Mouse (Mus musculus): ENCODE measurements around the gene Spata21.
"Not testable (repeated sequence)": the region's sequence is repeated elsewhere in the genome, so short reads cannot be mapped to it uniquely, and the experiment has no call there.

Gene Spata21

DNA sequence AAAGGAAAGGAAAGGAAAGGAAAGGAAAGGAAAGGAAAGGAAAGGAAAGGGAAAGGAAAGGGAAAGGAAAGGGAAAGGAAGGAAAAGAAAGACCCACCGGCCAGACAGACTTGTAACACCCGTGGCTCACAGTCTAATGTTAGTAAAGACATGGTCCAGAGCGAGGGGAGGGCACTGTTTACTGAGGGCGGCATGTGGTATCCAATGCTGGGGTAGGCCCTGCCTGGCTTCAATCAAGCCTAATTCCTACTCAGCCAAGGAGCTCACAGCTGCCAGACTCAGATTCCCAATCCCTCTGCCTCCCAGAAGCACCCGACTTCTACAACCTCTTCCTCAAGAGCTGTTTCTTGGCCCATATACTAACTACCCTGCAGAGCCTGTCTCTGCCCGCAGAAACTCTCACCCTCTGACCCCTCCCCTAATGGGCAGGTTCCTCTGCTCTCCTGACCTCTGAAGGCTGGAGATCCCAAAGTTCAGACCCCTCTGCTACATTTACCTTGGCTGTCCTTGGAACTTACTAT lies 41.1 kb downstream of the Spata21 start:
- no peak for DNase-seq (ENCODE audit: low read depth, low spot score)

DNA sequence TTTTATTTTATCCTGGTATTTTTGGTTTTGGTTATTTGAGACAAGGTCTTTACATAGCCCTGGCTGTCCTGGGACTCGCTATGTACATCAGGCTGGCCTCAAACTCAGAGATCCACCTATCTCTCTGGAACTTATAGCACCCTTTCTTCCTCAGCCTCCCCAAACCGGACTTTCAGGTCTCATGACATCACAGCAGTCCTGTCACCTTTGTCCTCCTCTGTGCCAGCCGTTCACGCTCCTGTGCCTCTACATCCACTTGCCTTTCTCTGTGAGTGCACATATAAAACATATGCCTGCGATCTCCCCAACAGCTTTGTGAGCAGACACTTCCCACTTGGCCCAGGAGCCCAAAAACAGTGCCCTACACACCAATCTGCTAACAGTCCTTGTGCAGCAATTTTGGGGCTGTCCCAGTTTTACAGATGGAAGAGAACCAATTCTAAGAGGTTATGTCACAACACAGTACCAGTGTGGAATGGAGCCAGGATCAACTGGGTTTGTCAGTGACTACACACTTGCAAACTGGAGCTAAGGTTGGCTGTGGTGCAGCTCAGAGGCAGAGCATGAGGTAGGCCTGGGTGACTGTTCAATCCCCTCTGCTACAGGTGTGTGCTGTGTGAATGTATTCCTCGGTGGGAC lies 42.7 kb downstream of the Spata21 start:
- DNase-seq (ENCODE audit: low read depth, low spot score), result no peak

DNA sequence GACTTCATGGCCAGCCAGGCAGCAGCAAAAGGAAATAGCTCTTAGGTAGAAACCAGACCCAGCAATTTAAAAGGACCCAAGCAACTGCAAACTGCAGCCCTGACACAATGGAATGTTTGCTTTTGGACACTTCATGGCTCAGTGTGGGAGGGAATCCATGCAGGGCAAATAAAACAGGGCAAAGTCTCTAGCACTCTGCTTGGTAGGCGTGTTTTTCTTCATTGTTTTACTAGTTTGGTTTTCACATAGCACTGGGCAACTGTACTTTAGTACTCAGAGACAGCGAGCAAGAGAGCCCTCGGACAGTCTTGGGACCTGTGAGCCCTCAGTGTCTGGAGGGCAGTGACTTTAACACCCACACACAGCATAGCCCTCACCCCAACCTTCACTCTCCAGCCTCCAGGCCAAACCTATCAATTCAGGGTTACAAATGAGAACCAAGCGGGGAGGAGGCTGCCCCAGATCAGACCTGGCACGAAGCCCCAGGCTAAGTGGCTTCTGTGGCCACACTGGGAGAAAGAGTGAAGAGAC lies 43.5 kb downstream of the Spata21 start:
- DNase-seq (ENCODE audit: low read depth, low spot score), result no peak

DNA sequence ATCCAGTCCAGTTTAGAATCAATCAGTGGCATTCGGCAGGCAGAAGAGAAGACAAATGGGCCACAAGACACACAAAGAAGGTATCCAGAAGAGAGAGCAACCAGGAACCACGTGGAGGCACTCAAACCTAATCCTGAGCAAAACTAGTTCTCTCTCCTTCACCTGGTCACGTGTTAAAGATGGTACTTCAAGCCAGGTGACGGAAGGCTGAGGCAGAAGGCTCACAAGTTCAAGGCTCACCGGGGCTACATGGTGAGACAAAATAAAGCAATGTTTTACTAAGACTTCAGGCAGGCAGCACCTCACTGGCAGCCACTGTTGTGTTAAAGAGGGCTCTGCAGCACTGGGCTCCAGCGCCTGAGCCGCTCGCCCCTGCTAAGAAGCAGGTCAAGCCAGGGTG lies 44.1 kb downstream of the Spata21 start:
- DNase-seq (ENCODE audit: low read depth, low spot score), result no peak

DNA sequence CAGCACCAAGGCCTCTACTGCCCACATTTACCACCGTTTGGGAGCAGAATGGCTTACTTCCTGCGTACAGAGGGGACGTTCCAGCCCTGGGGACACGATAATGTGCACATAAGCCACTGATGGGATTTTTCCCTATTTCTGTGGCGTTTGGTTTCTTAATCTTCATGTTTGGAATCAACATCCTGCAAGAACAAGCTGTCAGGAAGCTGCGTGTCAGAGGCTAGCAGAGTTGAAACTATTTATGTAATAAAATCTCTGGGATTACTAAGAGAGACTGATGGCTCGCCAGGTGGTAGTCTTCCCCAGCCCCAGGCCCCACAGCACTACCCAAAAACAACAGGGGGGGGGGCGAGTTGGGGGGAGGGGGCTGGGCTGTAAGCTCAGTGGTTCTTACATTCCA lies 45.1 kb downstream of the Spata21 start:
- DNase-seq (ENCODE audit: low read depth, low spot score), result no peak

DNA sequence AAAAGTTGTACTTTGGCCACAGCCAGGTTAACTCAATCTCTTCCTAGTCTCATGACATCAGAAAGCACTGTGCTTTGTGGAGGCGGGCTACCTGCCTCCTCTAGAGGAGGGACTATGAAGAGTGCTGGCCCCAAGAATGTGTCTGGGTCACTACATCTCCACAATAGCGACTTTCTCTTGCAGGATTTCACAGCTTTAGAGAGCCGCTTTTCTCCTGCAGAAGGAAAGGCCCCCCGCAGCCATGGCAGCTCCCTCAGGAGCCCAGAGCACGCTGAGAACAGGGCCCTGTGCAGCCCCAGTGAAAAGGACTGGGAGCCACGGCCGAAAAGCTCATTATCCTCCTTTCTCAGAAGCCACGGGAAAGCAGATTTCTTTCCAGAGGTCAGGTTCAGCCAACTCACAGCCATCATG lies 45.9 kb downstream of the Spata21 start:
- no peak for DNase-seq (ENCODE audit: low read depth, low spot score)

DNA sequence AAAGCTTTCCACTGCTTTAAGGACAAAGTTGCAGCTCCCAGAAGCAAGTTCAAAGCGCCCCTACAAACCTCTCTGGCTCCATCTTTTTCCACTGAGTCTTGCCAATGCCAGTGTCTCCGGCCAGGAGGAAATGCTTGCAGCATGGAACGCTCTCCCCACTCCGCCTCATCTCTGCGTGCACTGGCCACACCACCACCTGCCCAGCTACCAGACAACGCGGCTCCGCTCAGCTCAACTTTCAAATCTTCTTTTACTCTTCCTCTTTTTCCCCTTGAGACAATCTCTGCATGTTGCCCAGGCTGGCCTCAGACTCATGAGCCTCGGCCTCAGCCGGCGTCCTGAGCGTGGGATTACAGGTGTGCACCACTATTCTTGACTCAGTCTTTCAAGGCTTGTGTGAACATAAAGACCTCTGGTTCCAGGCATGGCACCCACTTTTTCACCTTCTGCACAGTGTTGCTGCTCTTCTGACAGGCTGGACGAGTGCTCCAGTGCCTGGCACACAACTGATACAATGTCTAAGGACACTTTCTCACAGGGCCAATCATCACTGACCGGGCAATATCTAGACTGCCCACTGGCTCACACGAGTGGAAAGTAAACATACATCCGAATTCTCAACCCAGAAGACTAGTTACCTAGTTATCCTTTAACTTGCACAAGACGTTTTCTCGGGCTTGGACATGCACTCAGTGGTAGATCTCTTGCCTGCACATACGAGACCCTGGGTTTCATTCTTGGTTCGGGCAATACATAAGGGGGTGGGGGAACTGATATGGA lies 46.8 kb downstream of the Spata21 start:
- DNase-seq (ENCODE audit: low read depth, low spot score), result no peak

DNA sequence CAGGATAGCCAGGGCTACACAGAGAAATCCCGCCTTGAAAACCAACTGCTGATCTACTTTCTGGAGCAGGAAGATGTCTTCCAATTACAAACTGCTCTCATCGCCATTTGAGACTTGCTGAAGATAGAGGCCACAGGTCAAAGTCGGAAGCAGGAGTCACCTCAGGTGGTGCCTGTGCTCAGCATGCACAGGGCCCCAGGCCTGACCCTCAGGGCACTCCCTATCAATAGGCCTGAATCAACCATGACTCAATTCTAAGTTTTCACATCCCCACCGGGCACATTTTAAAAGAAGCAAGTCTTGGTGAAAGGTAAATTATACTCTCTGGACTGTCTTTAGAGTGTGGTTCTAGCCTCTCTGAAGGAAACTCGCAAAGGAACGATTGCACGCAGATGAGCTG lies 48.0 kb downstream of the Spata21 start:
- no peak for DNase-seq (ENCODE audit: low read depth, low spot score)

DNA sequence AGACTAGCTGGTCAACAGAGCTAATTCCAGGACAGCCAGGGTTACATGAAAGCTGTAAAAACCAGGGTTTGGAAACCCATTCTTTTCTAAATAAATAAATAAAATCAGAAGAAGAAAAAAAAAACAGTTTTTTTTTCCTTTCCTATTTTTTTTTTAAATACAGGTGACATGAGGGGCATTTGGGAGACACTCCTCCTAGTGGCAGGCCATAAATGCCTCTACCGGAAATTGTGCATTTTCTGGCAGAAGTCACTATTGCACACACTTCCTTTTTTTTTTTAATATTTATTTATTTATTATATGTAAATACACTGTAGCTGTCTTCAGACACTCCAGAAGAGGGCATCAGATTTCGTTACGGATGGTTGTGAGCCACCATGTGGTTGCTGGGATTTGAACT lies 49.6 kb downstream of the Spata21 start:
- DNase-seq (ENCODE audit: low read depth, low spot score), result not testable (repeated sequence)

DNA sequence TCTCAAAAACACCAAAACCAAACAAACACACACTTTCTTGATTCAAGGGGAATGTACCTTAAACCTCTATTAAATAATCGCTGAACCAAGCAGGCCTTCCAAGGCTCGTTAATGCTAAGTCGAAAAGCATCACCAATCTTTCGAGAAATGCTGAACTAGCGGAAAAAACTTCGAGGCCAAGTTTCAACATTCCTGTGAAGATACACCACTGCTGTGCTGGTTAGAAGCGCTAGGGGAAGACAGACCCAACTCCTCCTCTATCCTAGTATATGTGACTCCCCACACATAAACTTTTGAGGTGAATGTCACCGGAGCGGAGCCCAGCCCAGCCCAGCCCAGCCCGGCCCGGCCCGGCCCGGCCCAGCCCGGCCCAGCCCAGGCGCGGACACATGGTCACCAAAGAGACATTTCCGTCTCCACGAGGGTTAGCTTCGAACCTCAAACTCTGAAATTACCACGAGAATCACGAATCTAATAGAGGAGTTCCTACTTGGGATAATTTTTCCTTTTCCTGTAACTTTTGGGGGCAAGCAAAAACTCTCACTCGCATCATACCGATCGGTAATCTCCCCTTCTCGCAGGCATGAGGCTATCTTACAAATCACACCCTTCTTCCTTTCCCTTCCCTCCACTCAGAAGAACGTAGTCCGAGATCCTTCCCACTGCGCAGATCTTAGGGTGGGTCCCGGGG lies 50.4 kb downstream of the Spata21 start:
- no peak for DNase-seq (ENCODE audit: low read depth, low spot score)

DNA sequence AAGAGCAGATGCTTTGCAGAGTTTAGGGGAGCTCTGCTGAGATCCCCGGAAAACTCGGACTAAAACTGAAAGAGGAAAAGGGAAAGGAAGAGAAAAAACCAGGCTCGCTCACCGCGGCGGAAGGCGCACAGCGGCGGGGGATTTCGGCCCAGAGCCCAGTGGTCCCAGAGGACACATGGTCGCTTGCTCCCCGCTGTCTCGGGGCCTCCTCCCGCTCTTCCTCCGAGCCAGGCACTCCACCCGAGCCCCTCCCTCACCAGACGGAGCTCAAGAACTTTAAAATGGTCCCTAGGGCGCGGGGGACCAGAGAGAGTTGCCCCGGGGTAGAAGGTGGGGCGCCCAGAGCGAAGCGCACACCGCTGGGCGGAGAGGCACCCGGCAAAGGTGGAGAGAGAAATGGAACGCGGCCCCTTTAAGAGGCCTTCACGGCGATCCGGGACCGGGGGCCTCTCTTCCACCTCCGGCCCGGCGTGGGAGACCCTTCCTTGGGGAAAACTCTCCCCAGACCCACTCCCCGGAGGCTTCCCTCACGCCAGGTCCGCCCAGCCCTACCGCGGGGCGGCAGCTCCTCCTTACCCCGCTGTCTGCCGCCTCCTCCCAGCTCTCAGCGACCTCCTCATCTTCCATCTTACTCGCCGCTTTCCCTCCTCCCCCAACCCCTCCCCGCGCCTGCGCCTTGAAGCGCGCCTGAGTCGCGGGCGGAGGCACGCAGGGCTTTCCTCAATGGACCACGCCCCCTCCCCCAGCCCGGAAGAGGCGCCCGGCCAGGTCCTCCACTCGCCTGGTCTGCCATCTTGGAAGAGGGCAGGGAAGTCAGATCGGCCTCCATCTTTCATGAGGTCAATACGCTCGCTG lies 51.2 kb downstream of the Spata21 start, which contains the start of gene Szrd1:
TSS of gene Szrd1 (minus strand) at position 660 of the 855 bp plus-strand sequence.
- DNase-seq (ENCODE audit: low read depth, low spot score), result peak; percentile 97

DNA sequence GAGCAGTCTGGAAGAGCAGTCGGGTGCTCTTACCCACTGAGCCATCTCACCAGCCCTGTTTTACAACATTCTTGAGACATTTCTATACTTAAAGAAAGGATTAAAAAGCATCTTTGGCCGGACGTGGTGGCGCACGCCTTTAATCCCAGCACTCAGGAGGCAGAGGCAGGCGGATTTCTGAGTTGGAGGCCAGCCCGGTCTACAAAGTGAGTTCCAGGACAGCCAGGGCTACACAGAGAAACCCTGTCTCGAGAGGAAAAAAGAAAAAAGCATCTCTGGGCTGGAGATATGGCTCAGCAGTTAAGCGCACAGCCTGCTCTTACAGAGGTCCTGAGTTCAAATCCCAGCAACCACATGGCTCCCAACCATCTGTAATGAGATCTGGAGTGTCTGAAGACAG lies 52.2 kb downstream of the Spata21 start:
- DNase-seq (ENCODE audit: low read depth, low spot score), result not testable (repeated sequence)

DNA sequence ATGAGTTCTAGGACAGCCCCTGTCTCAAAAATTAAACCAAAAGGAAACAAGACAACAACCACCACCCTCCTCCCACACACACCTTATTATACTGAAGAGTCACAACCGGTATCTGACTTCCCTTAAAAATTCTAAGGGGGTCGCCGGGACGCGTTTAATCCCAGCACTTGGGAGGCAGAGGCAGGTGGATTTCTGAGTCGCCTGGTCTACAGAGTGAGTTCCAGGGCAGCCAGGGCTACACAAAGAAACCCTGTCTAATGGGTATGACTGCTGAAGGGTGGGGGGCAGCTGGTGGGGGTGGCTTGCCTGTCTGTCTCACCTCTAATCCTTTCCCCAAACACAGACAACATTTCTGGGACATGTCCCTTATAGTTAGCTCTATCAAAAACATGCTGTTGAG lies 52.8 kb downstream of the Spata21 start:
- no peak for DNase-seq (ENCODE audit: low read depth, low spot score)

DNA sequence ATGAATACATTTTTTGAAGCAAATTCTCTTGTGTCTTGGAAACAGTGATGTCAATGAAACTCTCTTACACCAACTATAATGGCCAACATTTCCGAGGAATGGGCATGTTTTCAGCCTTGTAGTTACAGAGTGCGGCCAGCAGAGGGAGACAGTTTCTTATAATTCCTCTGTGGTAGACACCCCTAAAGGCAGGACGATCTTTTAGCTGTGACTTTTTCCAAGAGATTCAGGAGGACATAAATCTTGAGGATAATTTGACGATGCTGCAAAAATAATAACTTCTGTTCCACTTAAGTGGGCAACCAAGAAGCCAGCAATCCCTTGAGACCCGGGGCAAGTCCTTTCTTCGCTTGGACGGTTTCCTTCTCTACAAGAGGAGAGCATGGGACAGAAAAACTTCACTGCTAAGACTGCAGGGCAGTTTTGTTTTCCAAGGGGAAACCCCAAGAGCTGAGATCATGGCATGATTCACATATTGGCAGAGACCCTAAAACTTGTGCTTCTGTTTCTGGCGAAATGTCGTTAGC lies 54.2 kb downstream of the Spata21 start:
- DNase-seq (ENCODE audit: low read depth, low spot score), result no peak

DNA sequence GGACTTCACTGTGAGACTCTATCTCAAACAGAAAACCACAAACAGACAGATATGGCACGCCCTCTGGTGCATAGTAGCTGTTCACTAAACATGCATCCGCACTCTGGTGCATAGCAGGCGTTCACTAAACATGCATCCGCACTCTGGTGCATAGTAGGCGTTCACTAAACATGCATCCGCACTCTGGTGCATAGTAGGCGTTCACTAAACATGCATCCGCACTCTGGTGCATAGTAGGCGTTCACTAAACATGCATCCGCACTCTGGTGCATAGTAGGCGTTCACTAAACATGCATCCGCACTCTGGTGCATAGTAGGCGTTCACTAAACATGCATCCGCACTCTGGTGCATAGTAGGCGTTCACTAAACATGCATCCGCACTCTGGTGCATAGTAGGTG lies 57.0 kb downstream of the Spata21 start:
- DNase-seq (ENCODE audit: low read depth, low spot score), result not testable (repeated sequence)

DNA sequence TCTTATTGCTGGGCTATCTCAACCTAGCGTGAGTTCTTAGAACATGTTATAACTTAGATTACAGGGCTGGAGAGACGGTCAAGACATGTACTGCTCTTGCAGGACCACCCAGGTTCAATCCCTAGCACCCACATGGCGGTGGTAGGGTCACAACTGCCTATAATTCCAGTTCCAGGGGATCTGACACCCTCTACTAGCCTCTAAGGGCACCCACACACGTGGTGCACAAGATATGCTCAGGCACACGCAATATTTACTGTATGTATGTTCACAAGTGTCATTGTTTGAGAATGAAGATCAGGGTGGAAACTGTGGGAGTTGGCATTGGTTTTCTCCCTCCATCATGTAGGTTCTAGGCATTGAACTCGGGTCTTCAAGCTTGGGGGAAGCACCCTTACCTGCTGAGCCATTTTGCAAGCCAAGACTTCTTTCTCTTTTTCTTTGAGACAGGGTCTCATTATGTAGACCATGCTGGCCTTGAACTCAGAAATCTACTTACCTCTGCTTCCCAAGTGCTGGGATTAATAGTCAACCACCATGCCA lies 58.4 kb downstream of the Spata21 start:
- DNase-seq (ENCODE audit: low read depth, low spot score), result no peak

DNA sequence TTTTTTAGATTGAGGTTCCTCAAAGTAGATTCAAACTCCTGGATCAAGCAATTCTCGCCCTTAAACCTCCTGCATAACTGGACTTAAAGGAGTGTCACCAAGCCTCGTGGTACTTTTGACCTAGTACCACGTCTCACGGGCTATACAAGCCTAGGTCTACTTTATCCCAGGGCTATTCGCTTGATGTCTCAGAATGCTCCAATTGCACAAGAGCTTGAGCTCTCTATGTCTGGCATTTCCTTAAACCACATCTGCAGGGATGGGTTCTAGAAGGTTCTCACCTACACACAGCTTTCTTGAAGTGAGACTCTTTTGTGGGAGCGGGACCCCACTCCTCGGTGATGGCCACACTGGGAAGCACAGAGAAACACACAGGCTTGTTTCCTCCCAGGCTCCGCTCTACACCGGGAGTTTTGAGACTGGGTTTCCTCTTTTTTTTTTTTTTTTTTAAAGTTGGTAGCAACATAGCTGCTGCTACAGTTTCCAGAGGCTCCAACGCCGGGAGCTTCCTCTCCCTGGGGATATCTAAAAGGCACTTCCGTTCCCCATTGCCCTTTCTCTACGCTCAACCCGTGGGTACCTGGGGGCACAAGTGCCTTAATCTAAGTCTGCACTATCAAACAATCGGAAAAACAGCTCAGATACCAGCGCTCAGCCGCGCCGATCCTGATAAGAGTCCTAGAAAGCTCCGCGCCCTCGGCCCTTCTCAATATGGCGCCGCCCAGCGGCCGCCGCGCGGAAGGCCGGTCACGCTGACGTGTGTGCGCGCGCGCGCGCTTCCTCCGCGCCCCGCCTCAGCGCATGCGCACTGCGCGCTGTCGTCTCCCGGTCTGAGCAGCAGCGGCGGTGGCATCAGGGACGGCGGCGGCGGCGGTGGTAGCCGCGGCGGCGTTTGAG lies 59.2 kb downstream of the Spata21 start, which contains the start of gene Fbxo42:
TSS of gene Fbxo42 (plus strand) at position 802 of the 897 bp plus-strand sequence.
- DNase-seq (ENCODE audit: low read depth, low spot score), result peak; percentile 83

DNA sequence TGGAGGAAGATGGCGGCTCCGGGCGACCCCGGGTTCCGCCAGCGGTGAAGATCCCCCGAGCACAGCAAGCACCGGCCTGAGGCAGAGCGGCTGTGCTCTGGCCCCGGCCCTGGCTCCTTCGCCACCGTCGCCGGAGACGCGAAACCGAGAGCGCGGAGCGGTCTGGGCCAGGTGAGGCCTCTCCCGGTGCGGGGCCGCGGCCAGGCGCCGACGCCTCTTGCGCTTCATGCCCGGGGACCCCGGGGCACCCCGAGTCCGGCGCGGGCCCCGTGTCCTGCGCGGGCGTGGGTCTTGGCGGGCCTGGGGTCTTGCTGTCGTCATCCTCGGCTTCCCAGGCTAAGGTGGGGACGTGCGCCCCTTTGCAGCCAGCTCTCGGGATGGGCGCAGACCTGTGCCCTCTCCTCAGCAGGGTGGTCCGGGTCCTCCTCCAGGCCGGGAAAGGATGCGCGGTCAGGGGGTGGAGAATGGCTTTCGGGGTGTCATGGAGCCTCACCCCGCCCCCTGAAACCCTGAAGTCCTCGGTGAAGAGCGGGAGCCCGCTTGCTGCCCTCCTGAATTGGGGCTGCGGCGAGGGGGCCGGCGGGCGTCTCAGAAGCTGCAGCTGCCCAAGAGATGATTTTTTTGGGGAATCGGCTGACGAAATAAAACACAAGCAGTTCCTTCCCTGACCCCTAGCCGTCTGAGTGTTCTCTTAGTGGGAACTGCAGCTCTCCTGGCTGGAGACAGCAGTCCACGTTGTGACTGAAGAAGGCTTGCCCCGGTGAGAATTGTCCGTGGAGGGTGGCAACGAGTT lies 60.1 kb downstream of the Spata21 start:
- DNase-seq (ENCODE audit: low read depth, low spot score), result no peak

DNA sequence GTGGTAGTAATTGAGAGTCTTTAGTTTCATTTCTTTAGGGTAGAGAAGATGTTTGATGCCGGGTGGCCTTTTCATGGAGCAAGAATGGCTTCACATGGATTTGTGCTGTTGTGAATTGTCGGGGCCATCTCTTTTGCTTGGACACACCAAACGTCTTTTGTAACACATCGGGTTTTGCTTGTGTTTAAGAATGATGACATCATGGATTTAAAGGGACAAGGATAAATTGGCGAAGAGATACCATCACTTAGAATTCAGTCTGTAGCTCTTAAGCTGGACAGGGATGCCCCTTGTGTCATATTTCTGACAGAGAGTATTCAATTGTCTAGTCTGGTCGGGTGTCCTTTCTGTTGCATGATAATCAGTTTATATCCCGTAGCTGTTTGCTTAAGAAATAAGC lies 61.0 kb downstream of the Spata21 start:
- DNase-seq (ENCODE audit: low read depth, low spot score), result no peak

Data from brain, embryonic 18.5 days (tissue).